Mouse (Mus musculus) stomach, embryonic 15.5 days (tissue): ENCODE data around the gene Epo. TPM values are rescaled to one million over a fixed set of nuclear protein-coding genes. Genes with fewer than 3 reads are reported as not detected.

Experiments
- ATAC-seq: fragments of 200-750 bp; cut with Nextera tagmentation; 2 replicates; pipeline ENCODE4 v1.8.0; 2017; ENCODE audit warnings: low read depth, moderate number of reproducible peaks, moderate TSS enrichment; ENCODE audit not compliant: insufficient read depth, low FRiP score
- H3K27ac ChIP-seq: fragments of 300-500 bp; sonication (generic); 2 replicates; pipeline ENCODE4 v1.5.1; 2015; ENCODE audit warnings: mild to moderate bottlenecking, inconsistent platforms
- H3K27me3 ChIP-seq: fragments of 300-500 bp; sonication (generic); replicated peaks from 2 replicates; pipeline ENCODE4 v1.6.1; 2015; ENCODE audit warnings: inconsistent platforms
- H3K36me3 ChIP-seq: fragments of 300-500 bp; sonication (generic); 2 replicates; pipeline ENCODE4 v1.6.1; 2015; ENCODE audit warnings: inconsistent platforms
- H3K4me1 ChIP-seq: fragments of 300-500 bp; sonication (generic); 2 replicates; pipeline ENCODE4 v1.6.1; 2015; ENCODE audit warnings: inconsistent platforms
- H3K4me2 ChIP-seq: fragments of 300-500 bp; sonication (generic); 2 replicates; pipeline ENCODE4 v1.6.1; 2015; ENCODE audit warnings: mild to moderate bottlenecking, inconsistent platforms
- H3K4me3 ChIP-seq: fragments of 300-500 bp; sonication (generic); replicated peaks from 2 replicates; pipeline ENCODE4 v1.5.1; 2015; ENCODE audit warnings: inconsistent platforms
- H3K9ac ChIP-seq: fragments of 300-500 bp; sonication (generic); 2 replicates; pipeline ENCODE4 v1.6.1; 2015; ENCODE audit warnings: inconsistent platforms
- H3K9me3 ChIP-seq: fragments of 300-500 bp; sonication (generic); 2 replicates; pipeline ENCODE4 v1.6.1; 2016; ENCODE audit warnings: inconsistent platforms
- WGBS: fragments of 180-500 bp; shearing (Covaris S2); methylation state at CpG from one replicate; pipeline ENCODE4 v1.1.7; 2015; 5-methylcytosine and 5-hydroxymethylcytosine counted together
- microRNA-seq: library from miRNA; unstranded; fragments of <30 nt; microRNA quantifications from one replicate; pipeline ENCODE4, GENCODE M21; 2016
- polyA plus RNA-seq: library from polyadenylated mRNA; unstranded; fragments of >200 nt; fragmentation: Nextera tagmentation; extraction: Ambion mirVana; gene quantifications from 2 replicates; pipeline ENCODE4 v1.2.1, GENCODE M21; 2015

The Epo gene
- polyA plus RNA-seq, 1 experiment from 2014 or later, result not detected

DNA sequence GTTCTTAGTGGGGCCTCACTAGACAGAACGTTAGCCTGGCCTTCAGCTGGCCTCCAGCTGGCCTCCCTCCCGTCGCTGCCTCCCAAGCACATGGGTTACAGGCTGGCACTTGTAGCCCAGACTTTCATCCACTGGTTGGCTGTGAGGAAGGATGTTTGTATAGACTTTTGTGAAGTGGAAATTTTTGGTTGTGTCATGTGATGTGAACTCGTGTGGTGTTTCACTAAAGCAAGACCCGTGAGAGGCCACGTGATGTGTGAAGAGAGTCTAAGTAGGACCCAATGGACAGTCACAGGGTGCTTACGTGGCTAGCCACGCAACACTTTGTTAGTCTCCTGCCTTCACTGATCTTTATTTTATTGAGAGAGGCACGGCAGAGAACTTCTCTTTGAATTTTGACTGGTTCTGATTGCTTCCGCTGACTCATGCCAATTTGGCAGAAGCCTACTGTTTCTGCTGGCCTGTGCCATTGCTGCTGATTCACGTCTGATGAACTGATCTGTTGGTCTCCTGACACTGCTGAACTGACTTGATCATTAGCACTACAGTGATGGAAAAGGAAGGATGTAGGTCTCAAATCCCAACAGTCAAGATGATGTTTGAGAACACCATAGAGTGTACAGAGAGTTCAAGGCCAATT is 92.7 kb downstream of the Epo start:
- WGBS, result 66% methylated on average over 11 of the region's 11 CpGs
- no peak overlapping the region for H3K27ac ChIP-seq
- ATAC-seq, result no peak

DNA sequence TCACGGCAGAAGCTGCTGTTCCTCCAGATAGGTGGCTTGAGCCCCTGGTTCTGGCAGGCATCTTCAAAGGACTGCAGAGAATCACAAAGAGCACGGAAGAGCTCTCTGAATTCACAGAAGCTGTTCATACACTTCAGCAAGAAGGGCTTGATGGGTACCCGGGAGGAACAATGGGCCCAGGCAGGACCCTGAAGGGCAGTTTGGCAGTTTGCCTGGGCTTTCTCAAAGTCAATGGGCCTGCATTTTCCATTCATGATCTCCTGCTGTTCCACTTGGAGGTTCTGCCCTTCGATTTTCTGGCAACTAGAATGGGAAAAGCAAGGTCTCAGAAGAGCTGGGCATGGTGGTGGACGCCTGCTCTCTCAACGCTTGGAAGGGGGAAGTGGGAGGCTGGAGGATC is 99.2 kb downstream of the Epo start:
- no peaks in the 10 kb centered on the region for H3K36me3 ChIP-seq
- WGBS, result 60% methylated on average over 6 of the region's 6 CpGs
- ATAC-seq, result no peak

More for the DNA sequence above, 92.7 kb downstream of the Epo start:
- no peaks in the 10 kb centered on the region for H3K9me3 ChIP-seq
- H3K27me3 ChIP-seq, result no peaks in the 10 kb centered on the region
- no peak overlapping the region for H3K4me2 ChIP-seq
- H3K4me3 ChIP-seq, result no peak overlapping the region
- H3K36me3 ChIP-seq, result no peaks in the 10 kb centered on the region
- no peaks in the 10 kb centered on the region for H3K4me1 ChIP-seq
- H3K9ac ChIP-seq, result no peak overlapping the region

More for the DNA sequence above, 99.2 kb downstream of the Epo start:
- H3K4me1 ChIP-seq, result no peaks in the 10 kb centered on the region
- no peaks in the 10 kb centered on the region for H3K27me3 ChIP-seq
- H3K9me3 ChIP-seq, result no peaks in the 10 kb centered on the region
- no peak overlapping the region for H3K4me3 ChIP-seq
- no peak overlapping the region for H3K9ac ChIP-seq
- H3K27ac ChIP-seq, result no peak overlapping the region
- H3K4me2 ChIP-seq, result no peak overlapping the region

Small RNA genes within 50 kb of the gene (microRNA-seq; reads per million reads assigned to microRNA genes)
- gene Mir6418, result 0.58 reads per million

Other genes starting within 250 kb of the Epo start
- gene Ache, start 245.7 kb downstream of the Epo start, polyA plus RNA-seq, result 9.8 and 12.3 TPM in 2 replicates
- 7.8 and 8.7 TPM in 2 replicates for gene Ufsp1, start 238.6 kb downstream of the Epo start, polyA plus RNA-seq
- gene Srrt, start 225.6 kb downstream of the Epo start, polyA plus RNA-seq, result 113 and 122 TPM in 2 replicates
- 73.2 and 73.4 TPM in 2 replicates for gene Trip6, start 218.8 kb downstream of the Epo start, polyA plus RNA-seq
- gene Slc12a9, start 199.6 kb downstream of the Epo start, polyA plus RNA-seq, result 13.0 and 14.5 TPM in 2 replicates
- 35.5 and 41.4 TPM in 2 replicates for gene Ephb4, start 183.1 kb downstream of the Epo start, polyA plus RNA-seq
- 0.72 and 0.94 TPM in 2 replicates for gene Zan, start 56.2 kb downstream of the Epo start, polyA plus RNA-seq
- 52.4 and 54.6 TPM in 2 replicates for gene Pop7, start 30.7 kb downstream of the Epo start, polyA plus RNA-seq
- 10.2 and 12.2 TPM in 2 replicates for gene Gigyf1, start 14.7 kb downstream of the Epo start, polyA plus RNA-seq
- gene Gnb2, start 268 bp upstream of the Epo start, polyA plus RNA-seq, result 359 and 366 TPM in 2 replicates
- 4.5 and 5.1 TPM in 2 replicates for gene Actl6b, start 20.3 kb upstream of the Epo start, polyA plus RNA-seq
- 2.2 and 4.7 TPM in 2 replicates for gene Tfr2, start 36.6 kb upstream of the Epo start, polyA plus RNA-seq
- gene Mospd3, start 67.8 kb upstream of the Epo start, polyA plus RNA-seq, result 30.6 TPM in 2 replicates
- 112 and 115 TPM in 2 replicates for gene Pcolce, start 80.5 kb upstream of the Epo start, polyA plus RNA-seq
- gene Fbxo24, start 95.8 kb upstream of the Epo start, polyA plus RNA-seq, result 0.13 and 0.26 TPM in 2 replicates
- 36.0 and 38.5 TPM in 2 replicates for gene Lrch4, start 95.9 kb upstream of the Epo start, polyA plus RNA-seq
- 6.6 and 9.4 TPM in 2 replicates for gene Gm20605, start 95.9 kb upstream of the Epo start, polyA plus RNA-seq
- gene Sap25, start 108.1 kb upstream of the Epo start, polyA plus RNA-seq, result 5.8 and 8.9 TPM in 2 replicates
- gene Irs3, start 112.5 kb upstream of the Epo start, polyA plus RNA-seq, result 0.06 and 0.09 TPM in 2 replicates
- 18.1 and 23.1 TPM in 2 replicates for gene Agfg2, start 151.5 kb upstream of the Epo start, polyA plus RNA-seq
- 2.7 and 2.9 TPM in 2 replicates for gene Nyap1, start 208.4 kb upstream of the Epo start, polyA plus RNA-seq
- gene Tsc22d4, start 212.5 kb upstream of the Epo start, polyA plus RNA-seq, result 130 and 138 TPM in 2 replicates
- gene Ppp1r35, start 245.6 kb upstream of the Epo start, polyA plus RNA-seq, result 22.5 and 26.2 TPM in 2 replicates